Mouse (Mus musculus): ENCODE data around the gene Srgap1. TPM values are rescaled to one million over a fixed set of nuclear protein-coding genes. Genes with fewer than 3 reads are reported as not detected.

The Srgap1 gene
- polyA plus RNA-seq, 1 experiment from 2014 or later: 2.3 TPM

GRCm38 (mm10) chr10:121865503-121866239 lies 181.4 kb downstream of the Srgap1 start:
- Histone ChIP-seq H3K9ac (no peak overlapping the region), H3K9me3 (replicated peaks) (0 out of 2 replicates have a peak, but pooled peaks cover 6% of the 10 kb centered on the region), H3K27me3 (replicated peaks) (no peaks in the 10 kb centered on the region), H3K4me3 (no peak overlapping the region), H3K36me3 (peaks cover 10% of the 10 kb centered on the region; the same call in 1 of the 2 replicates), H3K4me2 (no peak overlapping the region), H3K27ac (no peak overlapping the region), H3K4me1 (no peaks in the 10 kb centered on the region)
- no peak for ATAC-seq
- 72% methylated on average over 18 of the region's 18 CpGs for WGBS (ENCODE audit: insufficient replicate concordance)

DNA sequence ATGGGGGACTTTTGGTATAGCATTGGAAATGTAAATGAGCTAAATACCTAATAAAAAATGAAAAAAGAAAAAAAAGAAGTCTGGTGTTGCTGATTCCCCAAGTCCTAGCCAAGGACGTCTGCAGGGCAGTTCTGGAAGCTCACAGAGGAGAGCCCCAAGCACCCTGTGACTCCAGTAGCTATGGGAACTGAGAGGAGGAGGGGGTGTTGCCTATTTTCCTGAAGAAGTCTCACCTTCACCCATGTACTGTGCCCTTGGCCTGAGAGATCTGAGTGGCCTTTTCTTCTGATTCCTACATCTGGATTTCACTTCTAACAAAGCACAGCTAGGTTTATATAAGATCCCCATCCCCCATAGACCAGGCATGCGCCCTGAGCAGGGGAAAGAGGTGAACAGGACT lies 186.2 kb downstream of the Srgap1 start:
- H3K9ac ChIP-seq: no peak overlapping the region
- H3K4me3 ChIP-seq: no peak overlapping the region
- H3K4me2 ChIP-seq: no peak overlapping the region
- no peaks in the 10 kb centered on the region for H3K4me1 ChIP-seq
- H3K27ac ChIP-seq: no peak overlapping the region
- WGBS (ENCODE audit: insufficient replicate concordance): 41% methylated on average over 2 of the region's 2 CpGs
- ATAC-seq: no peak
- H3K36me3 ChIP-seq: no peaks in the 10 kb centered on the region
- no peaks in the 10 kb centered on the region for H3K27me3 ChIP-seq (replicated peaks)
- H3K9me3 ChIP-seq (replicated peaks): no peaks in the 10 kb centered on the region

DNA sequence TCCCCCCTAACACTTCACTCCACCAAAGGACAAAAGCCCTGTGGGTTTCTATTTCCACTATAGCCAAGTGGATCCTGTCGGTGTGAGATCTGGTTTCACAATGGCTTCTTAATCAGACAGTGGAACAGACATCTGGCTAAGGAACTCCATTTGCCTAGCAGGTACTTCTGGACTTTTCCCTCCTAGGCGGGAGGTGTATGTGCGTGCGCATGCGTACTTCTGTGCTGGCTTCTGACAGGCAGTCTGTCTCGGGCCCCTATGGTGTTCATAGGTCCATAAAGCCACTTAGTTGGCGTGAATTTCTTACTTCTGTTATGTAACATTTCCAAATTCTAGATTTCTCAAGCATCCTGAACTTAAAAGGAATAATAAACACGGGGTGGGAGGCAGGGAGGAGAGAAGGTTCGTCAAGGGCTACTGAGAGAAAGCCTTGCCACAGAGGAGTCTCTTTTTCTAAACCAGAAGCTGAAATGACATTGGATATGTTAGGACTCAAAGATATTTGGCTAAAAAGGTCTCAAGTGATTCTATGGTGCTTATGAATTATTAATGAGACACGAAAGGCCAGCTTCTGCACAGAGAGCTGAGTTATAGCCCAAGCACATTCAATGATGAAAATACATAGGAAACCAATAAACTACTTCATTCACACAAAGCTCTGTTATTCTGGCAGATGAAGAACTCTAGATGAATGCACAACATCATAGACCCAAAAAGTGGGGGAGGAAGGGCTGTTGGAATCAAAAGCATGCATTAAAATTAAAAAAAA lies 187.1 kb downstream of the Srgap1 start:
- H3K4me3 ChIP-seq: no peak overlapping the region
- H3K27me3 ChIP-seq (replicated peaks): no peaks in the 10 kb centered on the region
- no peak for ATAC-seq
- H3K36me3 ChIP-seq: no peaks in the 10 kb centered on the region
- no peak overlapping the region for H3K9ac ChIP-seq
- no peak overlapping the region for H3K27ac ChIP-seq
- H3K4me2 ChIP-seq: no peak overlapping the region
- no peaks in the 10 kb centered on the region for H3K4me1 ChIP-seq
- H3K9me3 ChIP-seq (replicated peaks): no peaks in the 10 kb centered on the region
- WGBS (ENCODE audit: insufficient replicate concordance): 68% methylated on average over 10 of the region's 10 CpGs

DNA sequence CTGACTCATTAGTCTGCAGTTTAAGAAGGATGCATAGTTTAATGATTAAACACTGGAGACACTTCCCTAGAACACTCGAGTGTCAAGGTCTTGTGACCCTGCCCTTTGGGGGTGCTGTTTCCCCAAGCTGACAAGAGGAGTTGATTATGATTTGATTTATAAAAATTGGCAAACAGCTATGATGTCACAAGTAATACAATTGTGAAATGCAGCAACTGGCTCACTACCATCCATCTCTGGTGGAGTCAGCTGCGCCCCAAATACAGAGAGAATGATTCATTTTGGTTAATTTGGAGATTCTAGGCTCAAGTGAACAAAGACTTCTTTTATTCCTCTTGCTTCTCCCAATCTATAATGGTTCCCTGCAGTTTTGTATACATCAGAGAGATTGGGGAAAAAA lies 188.2 kb downstream of the Srgap1 start:
- 44% methylated on average over 2 of the region's 2 CpGs for WGBS (ENCODE audit: insufficient replicate concordance)
- no peak for ATAC-seq
- Histone ChIP-seq H3K27me3 (replicated peaks) (no peaks in the 10 kb centered on the region), H3K4me1 (no peaks in the 10 kb centered on the region), H3K9ac (no peak overlapping the region), H3K27ac (no peak overlapping the region), H3K9me3 (replicated peaks) (no peaks in the 10 kb centered on the region), H3K4me3 (no peak overlapping the region), H3K4me2 (no peak overlapping the region), H3K36me3 (no peaks in the 10 kb centered on the region)

- H3K36me3 ChIP-seq: no peaks in the 10 kb centered on the region
- H3K27me3 ChIP-seq (replicated peaks): no peaks in the 10 kb centered on the region
- no peak overlapping the region for H3K4me3 ChIP-seq
- no peak for ATAC-seq
- peaks cover 7% of the 10 kb centered on the region; the same call in 1 of the 2 replicates for H3K4me1 ChIP-seq
- no peak overlapping the region for H3K4me2 ChIP-seq
- 59% methylated on average over 1 of the region's 1 CpGs for WGBS (ENCODE audit: insufficient replicate concordance)
- H3K9me3 ChIP-seq (replicated peaks): 0 out of 2 replicates have a peak, but pooled peaks cover 4% of the 10 kb centered on the region
- H3K9ac ChIP-seq: no peak overlapping the region
- no peak overlapping the region for H3K27ac ChIP-seq
These were observed 189.0 kb downstream of the Srgap1 start for GRCm38 (mm10) chr10:121858086-121858485.

- H3K4me3 ChIP-seq: no peak overlapping the region
These were observed 191.2 kb downstream of the Srgap1 start for GRCm38 (mm10) chr10:121855863-121856446.

GRCm38 (mm10) chr10:121853385-121853808 lies 193.7 kb downstream of the Srgap1 start:
- WGBS (ENCODE audit: insufficient replicate concordance): 46% methylated on average over 14 of the region's 14 CpGs
- no peak overlapping the region for H3K9ac ChIP-seq
- H3K4me3 ChIP-seq: no peak overlapping the region
- ATAC-seq: peak; percentile 58
- H3K36me3 ChIP-seq: no peaks in the 10 kb centered on the region
- peaks cover 7% of the 10 kb centered on the region; the same call in 1 of the 2 replicates for H3K4me1 ChIP-seq
- no peaks in the 10 kb centered on the region for H3K27me3 ChIP-seq (replicated peaks)
- no peak overlapping the region for H3K4me2 ChIP-seq
- 0 out of 2 replicates have a peak, but pooled peaks cover 4% of the 10 kb centered on the region for H3K9me3 ChIP-seq (replicated peaks)
- no peak overlapping the region for H3K27ac ChIP-seq

More at GRCm38 (mm10) chr10:121855863-121856446, 191.2 kb downstream of the Srgap1 start:
- Histone ChIP-seq H3K36me3 (no peaks in the 10 kb centered on the region), H3K9me3 (replicated peaks) (0 out of 2 replicates have a peak, but pooled peaks cover 4% of the 10 kb centered on the region), H3K4me2 (no peak overlapping the region), H3K9ac (no peak overlapping the region), H3K27me3 (replicated peaks) (no peaks in the 10 kb centered on the region), H3K4me1 (peaks cover 7% of the 10 kb centered on the region; the same call in 1 of the 2 replicates), H3K27ac (no peak overlapping the region)
- 59% methylated on average over 7 of the region's 7 CpGs for WGBS (ENCODE audit: insufficient replicate concordance)
- ATAC-seq: no peak

- no peak overlapping the region for H3K27ac ChIP-seq
- no peak overlapping the region for H3K9ac ChIP-seq
- no peak overlapping the region for H3K4me3 ChIP-seq
- 68% methylated on average over 2 of the region's 2 CpGs for WGBS (ENCODE audit: insufficient replicate concordance)
- H3K9me3 ChIP-seq (replicated peaks): 0 out of 2 replicates have a peak, but pooled peaks cover 4% of the 10 kb centered on the region
- no peak overlapping the region for H3K4me2 ChIP-seq
- peaks cover 7% of the 10 kb centered on the region; the same call in 1 of the 2 replicates for H3K4me1 ChIP-seq
- ATAC-seq: no peak
- no peaks in the 10 kb centered on the region for H3K36me3 ChIP-seq
- H3K27me3 ChIP-seq (replicated peaks): no peaks in the 10 kb centered on the region
These were observed 197.6 kb downstream of the Srgap1 start for GRCm38 (mm10) chr10:121849496-121849895.

- no peaks in the 10 kb centered on the region for H3K36me3 ChIP-seq
These were observed 201.4 kb downstream of the Srgap1 start for GRCm38 (mm10) chr10:121845677-121846076.

GRCm38 (mm10) chr10:121837166-121837898 lies 209.8 kb downstream of the Srgap1 start:
- Histone ChIP-seq H3K4me1 (no peaks in the 10 kb centered on the region), H3K36me3 (no peaks in the 10 kb centered on the region), H3K4me3 (no peak overlapping the region), H3K9ac (no peak overlapping the region), H3K27me3 (replicated peaks) (no peaks in the 10 kb centered on the region), H3K27ac (no peak overlapping the region), H3K4me2 (no peak overlapping the region), H3K9me3 (replicated peaks) (no peaks in the 10 kb centered on the region; the same call in 1 of the 2 replicates)
- 75% methylated on average over 16 of the region's 16 CpGs for WGBS (ENCODE audit: insufficient replicate concordance)
- ATAC-seq: no peak

More at GRCm38 (mm10) chr10:121845677-121846076, 201.4 kb downstream of the Srgap1 start:
- Histone ChIP-seq H3K4me2 (no peak overlapping the region), H3K27me3 (replicated peaks) (no peaks in the 10 kb centered on the region), H3K27ac (no peak overlapping the region), H3K9me3 (replicated peaks) (no peaks in the 10 kb centered on the region), H3K9ac (no peak overlapping the region), H3K4me1 (no peaks in the 10 kb centered on the region), H3K4me3 (no peak overlapping the region)
- ATAC-seq: no peak
- 78% methylated on average over 7 of the region's 7 CpGs for WGBS (ENCODE audit: insufficient replicate concordance)

DNA sequence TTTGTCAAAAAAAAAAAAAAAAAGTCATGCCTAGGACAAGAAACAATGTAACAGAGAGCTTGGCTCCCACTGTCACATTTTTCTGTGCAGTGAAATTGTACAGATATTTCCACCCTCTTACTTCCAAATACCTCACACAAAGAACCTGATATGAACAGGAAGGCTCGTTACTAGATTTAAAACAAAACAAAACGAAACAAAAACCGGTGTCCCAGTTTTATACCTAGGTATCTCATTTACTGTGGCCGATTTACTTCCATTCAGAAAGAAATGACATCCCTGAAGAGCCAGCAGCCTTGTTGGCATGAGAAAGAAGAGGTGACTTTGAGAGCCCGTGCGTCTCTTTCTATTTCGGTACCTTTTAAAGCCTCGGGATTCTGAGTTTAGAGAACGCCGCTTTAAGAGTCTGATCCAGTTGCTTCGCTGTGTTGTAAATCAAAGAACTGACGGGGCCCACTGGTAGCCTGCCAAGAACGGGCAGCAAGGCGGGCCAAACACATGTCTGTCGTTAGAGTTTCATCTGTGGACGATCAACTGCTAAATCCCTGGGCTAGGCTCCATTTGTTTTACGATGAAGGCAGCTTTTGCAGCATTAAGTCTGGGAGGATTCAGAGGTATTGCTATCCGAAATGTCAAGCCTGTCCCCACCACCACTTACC lies 210.5 kb downstream of the Srgap1 start:
- WGBS (ENCODE audit: insufficient replicate concordance): 74% methylated on average over 18 of the region's 18 CpGs
- Histone ChIP-seq H3K4me3 (no peak overlapping the region), H3K36me3 (no peaks in the 10 kb centered on the region), H3K9ac (no peak overlapping the region), H3K4me1 (no peaks in the 10 kb centered on the region), H3K27me3 (replicated peaks) (no peaks in the 10 kb centered on the region), H3K27ac (no peak overlapping the region), H3K4me2 (no peak overlapping the region), H3K9me3 (replicated peaks) (no peaks in the 10 kb centered on the region; the same call in 1 of the 2 replicates)
- ATAC-seq: no peak
